Mouse (Mus musculus) stomach, postnatal 0 days (tissue): Measurements from ENCODE around the gene Plekhg2. TPM values are rescaled to one million over a fixed set of nuclear protein-coding genes. Genes with fewer than 3 reads are reported as not detected.
A peak's percentile ranks its signal among the peaks of the same experiment; 100 is the strongest.

Experiments used
- ATAC-seq: fragments of 200-750 bp; cut with Nextera tagmentation; 2 replicates; pipeline ENCODE4 v1.8.0; 2017; ENCODE audit not compliant: low FRiP score, low TSS enrichment
- DNase-seq: peaks from one replicate; pipeline ENCODE4 v3.0.0-alpha.2; 2016; ENCODE audit warnings: low spot score
- H3K27ac ChIP-seq: fragments of 300-500 bp; sonication (generic); replicated peaks from 2 replicates; pipeline ENCODE4 v1.5.1; 2014; ENCODE audit warnings: mild to moderate bottlenecking, control low read depth
- H3K27me3 ChIP-seq: fragments of 300-500 bp; sonication (generic); 2 replicates; pipeline ENCODE4 v1.6.1; 2014; ENCODE audit warnings: low read length; ENCODE audit not compliant: control insufficient read depth, insufficient read depth
- H3K36me3 ChIP-seq: fragments of 300-500 bp; sonication (generic); 2 replicates; pipeline ENCODE4 v1.6.1; 2014; ENCODE audit warnings: low read length, mixed read lengths; ENCODE audit not compliant: control insufficient read depth, insufficient read depth
- H3K4me1 ChIP-seq: fragments of 300-500 bp; sonication (generic); replicated peaks from 2 replicates; pipeline ENCODE4 v1.6.1; 2014; ENCODE audit warnings: antibody characterized with exemption; ENCODE audit not compliant: control insufficient read depth, insufficient read depth
- H3K4me2 ChIP-seq: fragments of 300-500 bp; sonication (generic); replicated peaks from 2 replicates; pipeline ENCODE4 v1.6.1; 2014; ENCODE audit warnings: low read depth, mild to moderate bottlenecking, control low read depth, moderate library complexity
- H3K4me3 ChIP-seq: fragments of 300-500 bp; sonication (generic); 2 replicates; pipeline ENCODE4 v1.5.1; 2014; ENCODE audit warnings: low read depth, low read length, control low read depth
- H3K9ac ChIP-seq: fragments of 300-500 bp; sonication (generic); 2 replicates; pipeline ENCODE4 v1.6.1; 2014; ENCODE audit warnings: mild to moderate bottlenecking, low read length, control low read depth, mixed read lengths
- H3K9me3 ChIP-seq: fragments of 300-500 bp; sonication (generic); 2 replicates; pipeline ENCODE4 v1.6.1; 2016; ENCODE audit warnings: low read length; ENCODE audit not compliant: control insufficient read depth
- CTCF ChIP-seq: IDR thresholded peaks from 2 replicates; pipeline ENCODE4 v1.5.1; 2016; ENCODE audit warnings: antibody characterized with exemption, low read depth, mild to moderate bottlenecking, moderate library complexity
- EP300 ChIP-seq: optimal IDR thresholded peaks from 2 replicates; pipeline ENCODE3; 2016; ENCODE audit warnings: antibody characterized with exemption
- WGBS: fragments of 180-500 bp; shearing (Covaris S2); extraction: QIAGEN DNeasy Blood & Tissue Kit; methylation state at CpG from one replicate; pipeline ENCODE4 v1.1.7; 2014; 5-methylcytosine and 5-hydroxymethylcytosine counted together
- polyA plus RNA-seq: library from polyadenylated mRNA; unstranded; fragments of >200 nt; fragmentation: Nextera tagmentation; extraction: Ambion mirVana; gene quantifications from 2 replicates; pipeline ENCODE4 v1.2.1, GENCODE M21; 2015

Gene Plekhg2
- polyA plus RNA-seq, 1 experiment from 2014 or later, result 13.4 TPM

DNA sequence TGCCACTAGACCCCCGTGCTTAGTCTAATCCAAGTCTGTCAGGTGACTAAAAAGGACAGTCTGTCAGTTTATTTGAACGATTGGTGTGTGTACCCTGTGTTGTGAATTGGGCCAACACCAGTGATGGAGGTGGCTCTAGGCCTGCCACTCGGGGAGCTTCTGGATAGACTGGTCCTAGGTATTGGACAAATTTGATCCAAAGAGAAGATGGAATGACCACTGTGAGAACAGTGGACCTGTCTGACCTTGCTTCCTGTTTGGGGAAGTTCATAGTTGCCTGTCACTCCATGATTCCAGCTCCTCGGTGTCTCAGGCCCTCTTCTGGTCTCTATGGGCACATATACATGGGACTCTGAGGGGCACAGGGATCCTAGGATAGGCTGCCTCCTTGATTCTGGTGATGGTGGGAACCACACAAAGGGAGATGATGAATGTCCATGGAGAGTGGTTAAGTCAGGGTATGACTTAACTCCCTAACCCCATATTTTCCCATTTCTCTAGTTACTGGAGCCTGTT, 20.7 kb downstream of the Plekhg2 start:
- Histone ChIP-seq H3K9me3 (no peaks in the 10 kb centered on the region), H3K4me1 (peaks cover 4% of the 10 kb centered on the region; the same call in 1 of the 2 replicates), H3K27ac (peak overlapping the region; percentile 79; the same call in 1 of the 2 replicates), H3K36me3 (peaks cover 7% of the 10 kb centered on the region), H3K27me3 (no peaks in the 10 kb centered on the region), H3K9ac (peak overlapping the region; percentile 94), H3K4me3 (peak overlapping the region; percentile 85), H3K4me2 (peak overlapping the region; percentile 81)
- 24% methylated on average over 4 of the region's 4 CpGs for WGBS
- ATAC-seq (no peak), DNase-seq (no peak)
- TF ChIP-seq EP300 (no peak), CTCF (peak; percentile 9; the same call in 1 of the 2 replicates)

DNA sequence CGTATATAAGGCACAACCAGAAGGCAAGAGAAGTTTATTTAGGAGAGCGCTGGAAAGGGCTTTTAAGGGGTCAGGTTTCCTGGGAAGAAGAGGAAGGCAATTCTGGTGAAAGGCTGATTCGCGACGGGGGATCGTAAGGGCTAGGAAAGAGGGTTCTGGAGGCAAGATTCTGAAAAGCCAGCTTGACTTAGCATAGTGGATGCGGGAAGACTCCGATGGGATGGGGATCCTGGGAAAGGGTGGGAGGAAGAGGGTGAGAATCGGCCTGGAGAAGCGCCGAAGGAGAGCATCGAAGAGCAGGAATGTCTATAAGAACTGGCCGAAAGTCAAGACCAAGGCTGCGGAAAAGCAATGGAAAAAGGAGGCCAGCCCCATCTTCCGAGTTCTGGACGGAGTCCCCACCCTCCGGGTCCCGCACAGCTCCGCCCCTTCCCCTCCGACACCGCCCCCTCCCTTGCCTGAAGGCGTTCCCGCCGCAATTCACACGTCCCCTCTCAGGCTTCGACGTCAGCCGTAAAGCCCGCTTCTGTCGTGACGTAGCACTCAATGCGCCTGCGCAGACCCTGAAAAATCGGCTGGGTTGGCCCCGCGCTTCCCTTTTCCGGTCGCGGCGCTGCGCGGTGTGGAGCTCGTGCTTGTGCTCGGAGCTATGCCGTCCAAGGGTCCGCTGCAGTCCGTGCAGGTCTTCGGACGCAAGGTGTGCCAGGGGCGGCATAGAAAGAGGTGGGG, 22.1 kb downstream of the Plekhg2 start, which contains the start of gene Rps16:
TSS of gene Rps16 (plus strand) at position 498 of the 729 bp plus-strand sequence.
- peak; percentile 94 for ATAC-seq
- Histone ChIP-seq H3K27ac (peak within 1 kb of the TSS; percentile 95), H3K36me3 (peaks cover 7% of the 10 kb centered on the region), H3K9me3 (no peaks in the 10 kb centered on the region), H3K4me2 (peak within 1 kb of the TSS; percentile 81), H3K4me3 (peak within 1 kb of the TSS; percentile 85), H3K9ac (peak within 1 kb of the TSS; percentile 94), H3K4me1 (peaks cover 4% of the 10 kb centered on the region; the same call in 1 of the 2 replicates), H3K27me3 (no peaks in the 10 kb centered on the region)
- TF ChIP-seq EP300 (no peak), CTCF (0 out of 2 replicates have a peak, but pooled peaks have one; percentile 14)
- under 1% methylated on average over 48 of the region's 50 CpGs for WGBS
- DNase-seq, result peak; percentile 99

DNA sequence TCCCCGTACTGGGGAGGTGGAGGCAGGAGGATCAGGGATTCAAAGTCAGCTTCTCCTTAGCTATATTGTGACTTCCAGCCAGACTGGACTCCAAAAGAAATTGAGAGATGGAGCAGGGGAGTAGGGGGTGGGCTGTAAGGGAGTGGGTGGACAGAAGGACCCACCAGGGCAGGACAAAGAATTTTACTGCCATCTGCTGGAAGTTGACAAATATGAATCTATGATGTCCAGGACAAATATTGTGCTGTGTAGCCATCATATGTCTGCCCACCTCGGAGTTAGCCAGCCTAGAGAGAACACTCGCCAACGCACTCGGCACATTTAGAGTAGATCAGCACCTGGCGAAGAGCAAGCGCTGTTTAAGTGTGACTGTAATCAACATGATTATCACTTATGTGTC, 23.8 kb downstream of the Plekhg2 start:
- no peak for ATAC-seq
- Histone ChIP-seq H3K9ac (no peak overlapping the region), H3K36me3 (peaks cover 7% of the 10 kb centered on the region; the same call in 1 of the 2 replicates), H3K9me3 (no peaks in the 10 kb centered on the region), H3K4me3 (no peak overlapping the region), H3K4me1 (peaks cover 4% of the 10 kb centered on the region; the same call in 1 of the 2 replicates), H3K27me3 (no peaks in the 10 kb centered on the region), H3K27ac (no peak overlapping the region), H3K4me2 (no peak overlapping the region)
- no peak for DNase-seq
- WGBS, result 83% methylated on average over 7 of the region's 7 CpGs
- TF ChIP-seq CTCF (peak; percentile 47), EP300 (no peak)

DNA sequence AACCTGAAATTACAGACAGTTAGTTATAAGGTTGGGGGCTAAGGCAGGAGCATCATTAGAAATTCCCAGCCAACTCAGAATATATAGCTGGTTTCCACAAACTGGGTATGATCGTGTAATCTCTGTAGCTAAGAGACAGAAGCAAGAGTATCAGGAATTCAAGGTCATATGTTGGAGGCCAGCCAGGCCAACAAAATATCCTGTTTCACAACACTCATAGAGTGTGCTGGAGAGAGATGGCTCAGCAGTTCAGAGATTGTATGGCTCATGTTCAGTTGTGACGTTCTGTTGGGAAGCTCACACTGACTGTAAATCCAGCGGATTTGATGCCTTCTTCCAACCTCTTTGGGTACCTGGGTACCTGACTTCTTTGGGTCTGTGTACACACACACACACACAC, 24.7 kb downstream of the Plekhg2 start:
- Histone ChIP-seq H3K36me3 (no peaks in the 10 kb centered on the region), H3K4me3 (no peak overlapping the region), H3K9ac (no peak overlapping the region), H3K27ac (no peak overlapping the region), H3K9me3 (no peaks in the 10 kb centered on the region), H3K4me1 (peaks cover 4% of the 10 kb centered on the region; the same call in 1 of the 2 replicates), H3K27me3 (no peaks in the 10 kb centered on the region), H3K4me2 (no peak overlapping the region)
- TF ChIP-seq CTCF (no peak), EP300 (no peak)
- ATAC-seq (no peak), DNase-seq (no peak)
- 57% methylated on average over 3 of the region's 3 CpGs for WGBS

DNA sequence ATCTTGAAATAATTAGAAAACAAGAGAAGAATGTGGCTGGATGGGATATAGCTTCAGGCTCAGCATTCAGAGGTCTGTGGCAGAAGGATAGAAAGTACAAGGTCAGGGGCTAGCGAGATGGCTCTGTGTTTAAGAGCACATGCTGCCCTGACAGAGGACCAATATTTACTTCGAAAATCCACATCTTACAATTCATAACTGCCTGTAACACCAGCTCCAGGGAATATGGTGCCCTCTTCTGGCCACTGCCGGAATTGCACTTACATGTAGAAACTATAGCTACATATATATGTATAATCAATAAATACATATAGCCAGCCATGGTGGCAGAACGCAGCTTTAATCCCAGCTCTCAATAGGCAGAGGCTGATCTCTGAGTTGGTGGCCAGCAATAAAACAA, 27.8 kb downstream of the Plekhg2 start:
- DNase-seq, result peak; percentile 83
- H3K4me1 ChIP-seq, result no peaks in the 10 kb centered on the region
- no peak overlapping the region for H3K4me2 ChIP-seq
- TF ChIP-seq CTCF (peak; percentile 92), EP300 (no peak)
- no peaks in the 10 kb centered on the region for H3K27me3 ChIP-seq
- 4% methylated on average over 4 of the region's 4 CpGs for WGBS
- ATAC-seq, result no peak
- no peaks in the 10 kb centered on the region for H3K9me3 ChIP-seq
- H3K4me3 ChIP-seq, result no peak overlapping the region
- no peak overlapping the region for H3K27ac ChIP-seq
- no peaks in the 10 kb centered on the region for H3K36me3 ChIP-seq
- no peak overlapping the region for H3K9ac ChIP-seq

DNA sequence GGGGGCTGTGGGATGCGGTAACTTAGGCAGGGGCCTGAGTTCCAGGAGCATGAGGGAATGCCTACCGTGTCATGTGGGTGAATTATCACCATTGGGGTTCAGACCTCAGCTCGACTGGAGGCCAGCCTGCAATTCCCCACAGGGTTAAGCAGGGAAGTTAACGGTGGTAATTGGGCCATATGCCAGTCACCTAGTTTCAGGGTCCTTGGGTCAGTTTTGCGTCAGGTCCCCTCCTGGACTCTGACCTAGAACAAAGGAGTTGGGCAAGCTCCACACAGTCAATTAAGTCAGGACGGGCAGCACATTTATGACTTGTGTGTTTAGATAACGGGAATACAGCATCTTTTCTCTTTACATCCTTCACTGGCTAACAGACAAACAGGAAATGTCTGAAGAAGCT, 31.0 kb downstream of the Plekhg2 start:
- WGBS, result 31% methylated on average over 7 of the region's 7 CpGs
- no peak overlapping the region for H3K9ac ChIP-seq
- H3K27ac ChIP-seq, result no peak overlapping the region
- no peaks in the 10 kb centered on the region for H3K4me1 ChIP-seq
- TF ChIP-seq EP300, result no peak
- TF ChIP-seq CTCF, result no peak
- no peak overlapping the region for H3K4me3 ChIP-seq
- ATAC-seq, result no peak
- no peaks in the 10 kb centered on the region for H3K27me3 ChIP-seq
- H3K4me2 ChIP-seq, result no peak overlapping the region
- no peaks in the 10 kb centered on the region for H3K9me3 ChIP-seq
- DNase-seq, result no peak
- H3K36me3 ChIP-seq, result no peaks in the 10 kb centered on the region
